Mouse (Mus musculus) heart, embryonic 14.5 days (tissue): Measurements from ENCODE around the gene Map2k6. TPM values are rescaled to one million over a fixed set of nuclear protein-coding genes. Genes with fewer than 3 reads are reported as not detected.

Experiments used
- ATAC-seq: fragments of 200-750 bp; cut with Nextera tagmentation; 2 replicates; pipeline ENCODE4 v1.8.0; 2017; ENCODE audit warnings: low read depth, moderate TSS enrichment; ENCODE audit not compliant: insufficient number of reproducible peaks, insufficient read depth, low FRiP score
- H3K27ac ChIP-seq, 2 experiments: fragments of 200-500 bp in 1 of 2; fragments of 300-500 bp in 1 of 2; sonication (generic) in 1 of 2; replicated peaks in 1 of 2; 2 replicates each; pipeline ENCODE4 v1.5.1; 2012 to 2014; ENCODE audit warnings: low read depth in 2 of 2, low read length in 2 of 2, control low read depth in 1 of 2, mild to moderate bottlenecking in 1 of 2, mixed read lengths in 1 of 2; ENCODE audit not compliant: control insufficient read depth in 1 of 2, insufficient read depth in 1 of 2
- H3K27me3 ChIP-seq: fragments of 300-500 bp; sonication (generic); 2 replicates; pipeline ENCODE4 v1.6.1; 2014; ENCODE audit warnings: mild to moderate bottlenecking, low read length, control low read depth; ENCODE audit not compliant: control insufficient read depth, insufficient read depth
- H3K36me3 ChIP-seq: fragments of 300-500 bp; sonication (generic); 2 replicates; pipeline ENCODE4 v1.6.1; 2014; ENCODE audit warnings: mild to moderate bottlenecking, control low read depth, low read length, mixed read lengths; ENCODE audit not compliant: control insufficient read depth, insufficient read depth
- H3K4me1 ChIP-seq, 2 experiments: fragments of 200-500 bp in 1 of 2; fragments of 300-500 bp in 1 of 2; sonication (generic) in 1 of 2; 2 replicates each; pipeline ENCODE4 v1.6.1; 2012 to 2014; ENCODE audit warnings: low read length in 2 of 2, control low read depth in 1 of 2, mixed read lengths in 1 of 2; ENCODE audit not compliant: control insufficient read depth in 2 of 2, insufficient read depth in 2 of 2
- H3K4me2 ChIP-seq: fragments of 300-500 bp; sonication (generic); 2 replicates; pipeline ENCODE4 v1.6.1; 2014; ENCODE audit warnings: mild to moderate bottlenecking, low read length
- H3K4me3 ChIP-seq, 2 experiments: fragments of 200-500 bp in 1 of 2; fragments of 300-500 bp in 1 of 2; sonication (generic) in 1 of 2; 2 replicates each; pipeline ENCODE4 v1.5.1; 2012 to 2014; ENCODE audit warnings: low read length in 2 of 2, mild to moderate bottlenecking in 2 of 2, control low read depth in 1 of 2, low read depth in 1 of 2, moderate library complexity in 1 of 2; ENCODE audit not compliant: control insufficient read depth in 1 of 2, insufficient read depth in 1 of 2
- H3K9ac ChIP-seq: fragments of 300-500 bp; sonication (generic); 2 replicates; pipeline ENCODE4 v1.6.1; 2014; ENCODE audit warnings: mild to moderate bottlenecking, low read length
- H3K9me3 ChIP-seq: fragments of 300-500 bp; sonication (generic); 2 replicates; pipeline ENCODE4 v1.6.1; 2016; ENCODE audit warnings: low read length, control low read depth; ENCODE audit not compliant: control insufficient read depth
- WGBS: fragments of 180-500 bp; shearing (Covaris S2); extraction: QIAGEN DNeasy Blood & Tissue Kit; methylation state at CpG from one replicate; pipeline ENCODE4 v1.1.7; 2014; 5-methylcytosine and 5-hydroxymethylcytosine counted together
- polyA plus RNA-seq: library from polyadenylated mRNA; unstranded; fragments of >200 nt; fragmentation: Nextera tagmentation; extraction: Ambion mirVana; gene quantifications from 2 replicates; pipeline ENCODE4 v1.2.1, GENCODE M21; 2014

Map2k6 gene
- polyA plus RNA-seq, 1 experiment from 2014 or later, result 18.8 TPM

DNA sequence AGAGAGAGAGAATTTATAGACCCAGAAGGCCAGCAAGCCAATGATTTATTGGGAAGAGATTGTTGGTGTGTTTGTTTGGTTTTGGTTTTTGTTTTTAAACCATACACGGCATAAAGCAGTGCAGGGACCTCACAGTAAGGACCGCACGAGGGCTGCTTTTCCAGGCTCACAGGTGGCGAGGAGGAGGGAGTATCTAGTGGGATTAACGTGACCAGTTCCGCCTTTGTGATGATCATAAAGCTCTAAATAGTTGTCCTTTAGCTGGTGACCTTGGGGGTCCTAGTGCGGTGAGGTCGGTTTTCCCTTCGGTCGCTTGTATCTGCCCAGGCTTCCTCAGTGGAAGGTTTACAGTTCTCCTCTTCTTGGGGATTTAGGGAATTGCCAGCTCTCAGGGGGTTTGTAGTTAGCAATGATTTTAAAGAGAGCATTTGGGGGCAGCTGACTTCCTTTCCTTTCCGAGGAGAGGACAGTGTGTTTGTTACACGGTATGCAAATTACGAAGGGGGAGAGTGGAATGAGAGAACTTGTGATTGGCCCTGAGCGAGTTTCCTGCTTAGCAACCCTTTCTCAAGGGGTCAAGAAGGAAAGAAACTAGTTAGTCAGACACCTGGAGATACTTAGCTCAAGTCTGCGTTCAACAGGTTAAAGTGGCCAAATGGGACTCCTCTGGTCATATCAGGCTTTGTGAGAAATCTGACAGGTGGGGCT, 29.5 kb upstream of the Map2k6 start:
- H3K4me3 ChIP-seq, result peak overlapping the region; percentile 23 to 24
- peak overlapping the region in 1 of 2 experiments; percentile 35; a peak in 1 of 4 replicates for H3K27ac ChIP-seq
- H3K9me3 ChIP-seq, result no peaks in the 10 kb centered on the region
- H3K36me3 ChIP-seq, result no peaks in the 10 kb centered on the region
- H3K27me3 ChIP-seq, result no peaks in the 10 kb centered on the region
- ATAC-seq, result no peak
- peak overlapping the region; percentile 57 for H3K9ac ChIP-seq
- peaks cover 0 to 6% of the 10 kb centered on the region in 2 experiments; a peak in 1 of 4 replicates for H3K4me1 ChIP-seq
- WGBS, result 15% methylated on average over 15 of the region's 15 CpGs
- H3K4me2 ChIP-seq, result peak overlapping the region; percentile 56

DNA sequence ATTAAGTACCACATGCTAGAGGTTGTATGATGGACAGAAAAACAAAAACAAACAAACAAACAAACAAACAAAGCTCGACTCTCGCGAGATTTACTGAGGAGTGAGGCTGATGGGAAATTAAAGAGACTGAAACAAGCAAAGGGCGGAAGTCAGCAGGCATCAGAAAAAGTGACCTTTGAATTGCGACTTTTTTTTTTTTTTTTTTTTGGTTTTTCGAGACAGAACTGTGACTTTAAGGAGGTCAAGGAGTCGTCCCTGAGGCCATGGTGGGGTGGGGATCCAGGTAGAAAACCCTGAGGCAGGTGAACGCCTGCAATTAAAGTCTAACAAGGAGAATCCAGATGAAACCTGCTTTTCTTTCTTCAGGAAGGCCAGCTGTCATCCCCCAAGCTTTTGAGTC, 27.1 kb upstream of the Map2k6 start:
- H3K4me1 ChIP-seq, result peaks cover 0 to 6% of the 10 kb centered on the region in 2 experiments; a peak in 1 of 4 replicates
- no peak overlapping the region for H3K9ac ChIP-seq
- H3K36me3 ChIP-seq, result no peaks in the 10 kb centered on the region
- no peak overlapping the region for H3K4me3 ChIP-seq
- no peak overlapping the region for H3K4me2 ChIP-seq
- ATAC-seq, result no peak
- no peaks in the 10 kb centered on the region for H3K27me3 ChIP-seq
- no peaks in the 10 kb centered on the region for H3K9me3 ChIP-seq
- no peak overlapping the region for H3K27ac ChIP-seq
- 61% methylated on average over 8 of the region's 8 CpGs for WGBS

DNA sequence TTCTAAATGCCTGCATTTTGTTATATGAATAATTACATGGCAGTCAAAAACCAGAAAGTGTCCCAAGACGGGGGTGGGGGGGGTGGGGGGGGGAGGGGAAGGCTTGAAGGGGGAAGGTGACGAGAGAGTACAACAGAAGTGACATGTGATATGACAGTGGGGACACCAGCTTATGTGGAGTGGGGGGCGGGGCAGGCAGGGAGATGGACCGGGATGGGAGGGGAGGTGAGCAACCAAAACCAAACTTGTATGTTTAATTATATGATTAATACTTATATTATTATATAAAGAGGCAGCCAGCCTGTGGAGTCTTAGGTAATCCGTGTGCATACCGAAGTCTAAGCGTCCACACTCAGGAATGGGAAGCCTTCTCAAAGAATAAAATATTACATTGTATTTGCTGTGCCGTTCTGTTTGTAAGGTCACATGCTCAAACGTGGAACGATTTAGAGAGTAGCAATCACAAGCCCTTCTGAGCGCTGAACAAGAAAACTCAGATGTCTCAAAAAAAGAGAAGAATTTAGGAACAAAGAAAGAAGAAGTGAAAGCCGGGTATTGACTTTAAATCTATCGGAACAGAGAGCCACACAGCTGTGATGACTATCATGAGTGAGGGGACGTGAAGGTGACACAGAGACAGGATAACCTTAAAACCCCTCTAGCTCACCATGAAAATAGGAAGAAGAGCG, 26.5 kb upstream of the Map2k6 start:
- no peaks in the 10 kb centered on the region for H3K9me3 ChIP-seq
- ATAC-seq, result no peak
- H3K4me3 ChIP-seq, result no peak overlapping the region
- H3K27ac ChIP-seq, result no peak overlapping the region
- no peaks in the 10 kb centered on the region for H3K27me3 ChIP-seq
- H3K36me3 ChIP-seq, result no peaks in the 10 kb centered on the region
- H3K4me1 ChIP-seq, result peaks cover 0 to 6% of the 10 kb centered on the region in 2 experiments; a peak in 1 of 4 replicates
- WGBS, result 77% methylated on average over 14 of the region's 15 CpGs
- no peak overlapping the region for H3K9ac ChIP-seq
- H3K4me2 ChIP-seq, result no peak overlapping the region

DNA sequence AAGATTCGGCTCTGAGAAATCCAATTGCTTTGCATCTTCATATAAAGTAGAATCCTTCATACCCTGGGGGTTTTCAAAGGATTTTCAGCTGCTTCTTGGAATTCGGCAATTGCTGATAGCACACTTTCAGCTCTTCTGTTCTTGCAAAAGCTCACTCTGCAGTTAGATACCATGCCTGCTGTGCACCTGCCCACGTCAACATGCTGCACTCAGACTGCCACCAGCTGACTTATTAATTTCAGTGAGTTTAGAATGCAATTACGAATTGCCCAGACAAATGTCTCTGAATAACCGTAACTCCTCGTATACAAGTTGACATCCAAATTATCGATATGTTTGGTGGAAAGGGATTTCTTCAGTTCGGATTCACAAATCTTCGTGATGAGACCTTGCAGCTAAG, 24.9 kb upstream of the Map2k6 start:
- 83% methylated on average over 9 of the region's 9 CpGs for WGBS
- no peaks in the 10 kb centered on the region for H3K36me3 ChIP-seq
- no peak for ATAC-seq
- H3K9ac ChIP-seq, result no peak overlapping the region
- H3K27ac ChIP-seq, result no peak overlapping the region
- H3K4me3 ChIP-seq, result no peak overlapping the region
- H3K9me3 ChIP-seq, result no peaks in the 10 kb centered on the region
- H3K4me2 ChIP-seq, result no peak overlapping the region
- H3K27me3 ChIP-seq, result no peaks in the 10 kb centered on the region
- H3K4me1 ChIP-seq, result peaks cover 0 to 6% of the 10 kb centered on the region in 2 experiments; a peak in 1 of 4 replicates

DNA sequence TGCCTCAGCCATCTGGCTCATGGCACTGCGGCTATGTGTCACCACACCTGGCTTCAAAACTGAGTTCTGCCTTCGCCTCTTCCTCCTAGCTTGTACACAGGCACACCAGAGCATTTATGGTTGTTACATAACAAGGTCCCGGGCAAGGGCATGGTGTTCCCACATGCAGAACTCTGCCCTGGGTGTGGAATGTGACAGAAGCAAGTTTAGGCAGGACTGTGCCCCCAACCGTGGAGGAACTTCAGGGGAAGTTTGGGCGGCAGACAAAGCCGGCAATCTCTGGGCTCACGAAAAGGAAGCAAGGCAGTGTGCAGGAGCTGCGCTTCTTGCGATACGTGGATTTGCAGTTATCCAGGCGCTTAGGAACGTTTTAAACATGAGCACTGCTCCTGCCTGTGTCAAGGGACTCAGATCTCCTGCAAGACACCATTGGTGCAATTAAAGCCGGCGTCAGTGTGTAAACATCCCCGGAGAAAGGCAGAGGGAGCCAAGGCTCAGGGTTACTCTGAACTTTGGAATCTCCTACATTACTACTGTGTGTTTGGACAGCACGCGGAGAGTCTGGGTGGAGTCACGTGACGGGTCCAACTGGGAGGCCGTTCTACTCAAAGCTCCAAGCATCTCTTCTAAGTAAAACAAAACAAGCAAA, 19.1 kb upstream of the Map2k6 start:
- peak overlapping the region; percentile 37 to 38 for H3K4me3 ChIP-seq
- 7% methylated on average over 20 of the region's 20 CpGs for WGBS
- peak overlapping the region; percentile 72 for H3K4me2 ChIP-seq
- no peaks in the 10 kb centered on the region for H3K27me3 ChIP-seq
- peaks cover 4 to 7% of the 10 kb centered on the region in 2 experiments; a peak in 2 of 4 replicates for H3K4me1 ChIP-seq
- no peaks in the 10 kb centered on the region for H3K9me3 ChIP-seq
- H3K27ac ChIP-seq, result no peak overlapping the region
- no peaks in the 10 kb centered on the region for H3K36me3 ChIP-seq
- peak overlapping the region; percentile 60 for H3K9ac ChIP-seq
- peak; percentile 72 for ATAC-seq

DNA sequence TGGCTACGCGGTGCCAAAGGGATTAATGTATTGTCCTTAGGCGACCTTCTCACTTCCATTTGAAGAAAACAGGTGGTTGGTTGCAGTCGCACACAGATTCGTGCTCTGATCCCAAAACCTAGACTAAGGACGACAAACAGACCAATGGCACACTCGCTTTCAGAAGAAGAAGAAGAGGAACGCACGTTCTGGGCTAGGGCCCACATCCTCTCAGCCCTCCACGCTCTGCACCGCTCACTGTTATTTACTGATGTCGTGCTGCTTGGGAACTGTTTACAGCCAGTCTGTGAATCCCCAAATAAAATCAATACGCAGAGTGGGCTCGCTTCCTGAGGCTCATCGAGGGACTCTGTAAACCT, 18.6 kb upstream of the Map2k6 start:
- no peaks in the 10 kb centered on the region for H3K27me3 ChIP-seq
- no peaks in the 10 kb centered on the region for H3K36me3 ChIP-seq
- no peaks in the 10 kb centered on the region for H3K9me3 ChIP-seq
- 32% methylated on average over 15 of the region's 15 CpGs for WGBS
- peaks cover 4 to 7% of the 10 kb centered on the region in 2 experiments; a peak in 2 of 4 replicates for H3K4me1 ChIP-seq
- peak overlapping the region; percentile 60; the same call in 1 of the 2 replicates for H3K9ac ChIP-seq
- peak overlapping the region; percentile 72 for H3K4me2 ChIP-seq
- H3K27ac ChIP-seq, result no peak overlapping the region
- ATAC-seq, result no peak
- peak overlapping the region; percentile 37 to 38 for H3K4me3 ChIP-seq

DNA sequence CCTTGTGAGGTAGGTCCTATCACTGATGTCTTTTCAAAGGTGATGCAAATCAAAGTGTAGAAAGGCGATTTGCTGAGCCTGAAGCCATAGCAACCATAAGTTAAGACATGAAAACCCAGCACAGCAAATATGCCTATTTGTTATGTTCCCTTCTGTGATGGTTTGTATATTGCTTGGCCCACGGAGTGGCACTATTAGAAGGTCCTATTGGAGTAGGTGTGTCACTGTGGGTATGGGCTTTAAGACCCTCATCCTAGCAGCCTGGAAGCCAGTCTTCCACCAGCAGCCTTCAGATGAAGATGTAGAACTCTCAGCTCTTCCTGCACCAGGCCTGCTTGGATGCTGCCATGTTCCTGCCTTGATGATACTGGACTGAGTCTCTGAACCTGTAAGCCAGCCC, 13.4 kb upstream of the Map2k6 start:
- Histone ChIP-seq H3K9me3 (no peaks in the 10 kb centered on the region), H3K4me3 (no peak overlapping the region), H3K36me3 (no peaks in the 10 kb centered on the region), H3K4me1 (no peaks in the 10 kb centered on the region; a peak in 1 of 4 replicates), H3K27me3 (no peaks in the 10 kb centered on the region), H3K4me2 (no peak overlapping the region), H3K9ac (no peak overlapping the region), H3K27ac (no peak overlapping the region)
- 77% methylated on average over 2 of the region's 2 CpGs for WGBS
- no peak for ATAC-seq
